Mouse (Mus musculus): Measurements from ENCODE around the gene Gm44502.

DNA sequence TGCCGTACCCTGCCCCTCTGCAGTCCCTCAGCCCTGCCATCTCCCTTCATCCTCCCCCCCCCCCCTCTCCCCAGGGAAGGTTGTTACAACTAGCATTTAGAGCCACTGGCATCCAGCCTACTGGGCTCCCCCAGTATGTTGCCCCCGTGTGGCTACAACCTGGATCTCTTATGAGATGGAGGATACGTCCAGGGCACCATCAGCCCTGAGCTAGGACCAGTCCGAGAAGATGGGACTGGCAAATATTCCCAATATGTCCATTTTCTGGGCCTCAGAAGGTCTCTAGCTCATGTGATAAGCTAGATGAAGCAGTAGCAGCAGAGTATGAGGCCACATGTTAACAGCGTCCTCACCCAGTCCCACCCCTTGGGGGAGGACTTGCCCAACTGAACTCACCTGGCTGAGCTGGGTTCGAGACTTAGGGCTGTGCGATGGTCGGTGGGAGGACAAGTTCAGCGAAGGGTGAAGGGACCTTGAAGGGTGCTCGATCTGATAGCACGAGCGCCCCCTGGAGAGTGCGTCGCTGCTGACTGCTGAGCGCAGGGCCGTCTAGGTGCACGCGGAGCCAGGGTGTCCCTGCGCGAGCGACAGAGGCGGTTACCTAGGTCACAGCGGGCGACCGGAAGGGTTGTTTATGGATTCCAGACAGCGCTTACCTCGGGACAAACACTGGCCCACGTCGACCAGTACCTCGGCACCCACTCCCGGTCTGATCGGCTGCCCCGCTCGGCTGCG, 56.3 kb downstream of the Gm44502 start:
- TF ChIP-seq POLR2A (IDR thresholded peaks at IDR 0.05; ENCODE audit: borderline replicate concordance, control insufficient read depth, low read depth, low read length), result no peak
- TF ChIP-seq CTCF (IDR thresholded peaks at IDR 0.05; ENCODE audit: control insufficient read depth, insufficient read depth, low read length), result peak; percentile 80
